Mouse (Mus musculus) CH12.LX (cell line): ENCODE results near the gene Metap2. TPM values are rescaled to one million over a fixed set of nuclear protein-coding genes. Genes with fewer than 3 reads are reported as not detected.
"Not testable (repeated sequence)": the region's sequence is repeated elsewhere in the genome, so short reads cannot be mapped to it uniquely, and the experiment has no call there.

Source experiments
- DNase-seq: peaks from one replicate; pipeline ENCODE4 v3.0.0-alpha.2; 2013; ENCODE audit errors: extremely low read depth
- H3K27ac ChIP-seq: 2 replicates; pipeline ENCODE4 v1.5.1; 2012; ENCODE audit warnings: low read depth, mild to moderate bottlenecking, control low read depth, moderate library complexity; ENCODE audit not compliant: insufficient read depth
- H3K27me3 ChIP-seq: replicated peaks from 2 replicates; pipeline ENCODE3; 2012; ENCODE audit warnings: inconsistent platforms
- H3K36me3 ChIP-seq, 2 experiments: replicated peaks in 1 of 2; 2 replicates each; pipeline versions ENCODE3 to v1.6.1; 2012; ENCODE audit warnings: inconsistent platforms in 1 of 2, low read length in 1 of 2, mild to moderate bottlenecking in 1 of 2, mixed read lengths in 1 of 2, moderate library complexity in 1 of 2; ENCODE audit not compliant: control insufficient read depth in 1 of 2, insufficient read depth in 1 of 2
- H3K4me1 ChIP-seq, 2 experiments: 2 replicates each; pipeline ENCODE4 v1.6.1; 2012; ENCODE audit warnings: inconsistent platforms in 1 of 2, moderate library complexity in 1 of 2; ENCODE audit not compliant: insufficient read depth in 2 of 2, control insufficient read depth in 1 of 2
- H3K4me2 ChIP-seq: 2 replicates; pipeline ENCODE4 v1.6.1; 2012; ENCODE audit warnings: low read depth, mild to moderate bottlenecking, control low read depth; ENCODE audit not compliant: poor library complexity, insufficient read depth, severe bottlenecking
- H3K4me3 ChIP-seq, 3 experiments: fragments of 150-350 bp in 1 of 3; sonication (generic) in 1 of 3; replicated peaks in 1 of 3; 2 replicates each; pipeline versions ENCODE3 to v1.5.1; 2011 to 2012; ENCODE audit warnings: low read depth in 2 of 3, low read length in 2 of 3, mild to moderate bottlenecking in 2 of 3, moderate library complexity in 2 of 3, control low read depth in 1 of 3, improper control_type of control experiment in 1 of 3, inconsistent platforms in 1 of 3, mixed read lengths in 1 of 3; ENCODE audit not compliant: poor library complexity in 1 of 3
- H3K79me2 ChIP-seq: replicated peaks from 2 replicates; pipeline ENCODE4 v1.6.1; 2012; ENCODE audit warnings: mild to moderate bottlenecking, moderate library complexity; ENCODE audit not compliant: control insufficient read depth, poor library complexity, insufficient read depth, severe bottlenecking; ENCODE audit errors: extremely low read depth
- H3K9ac ChIP-seq: 2 replicates; pipeline ENCODE4 v1.6.1; 2012; ENCODE audit warnings: low read depth, mild to moderate bottlenecking, control low read depth, moderate library complexity; ENCODE audit not compliant: insufficient read depth
- H3K9me3 ChIP-seq: replicated peaks from 2 replicates; pipeline ENCODE3; 2012; ENCODE audit warnings: low read length, inconsistent platforms, mixed read lengths
- CTCF ChIP-seq, 2 experiments: IDR thresholded peaks in 1 of 2; conservative IDR thresholded peaks in 1 of 2; 2 replicates each; pipeline ENCODE4 v1.5.1; 2011 to 2012; ENCODE audit warnings: low read depth in 2 of 2, low read length in 2 of 2, improper control_type of control experiment in 1 of 2, inconsistent platforms in 1 of 2, mild to moderate bottlenecking in 1 of 2, moderate library complexity in 1 of 2
- E2F4 ChIP-seq: IDR thresholded peaks from 2 replicates; pipeline ENCODE4 v1.6.1; 2011; ENCODE audit warnings: low read depth, low read length, improper control_type of control experiment; ENCODE audit not compliant: insufficient replicate concordance
- ELF1 ChIP-seq: IDR thresholded peaks from 2 replicates; pipeline ENCODE4 v1.6.1; 2014; ENCODE audit warnings: low read depth, mild to moderate bottlenecking, inconsistent platforms, low read length, improper control_type of control experiment
- ETS1 ChIP-seq: conservative IDR thresholded peaks from 2 replicates; pipeline ENCODE4 v1.6.1; 2012; ENCODE audit warnings: low read depth, mild to moderate bottlenecking, inconsistent platforms, low read length, improper control_type of control experiment, moderate library complexity
- GABPA ChIP-seq: IDR thresholded peaks from 2 replicates; pipeline ENCODE4 v1.6.1; 2012; ENCODE audit warnings: low read depth, low read length, improper control_type of control experiment, inconsistent platforms; ENCODE audit not compliant: insufficient replicate concordance
- HCFC1 ChIP-seq: IDR thresholded peaks from 2 replicates; pipeline ENCODE4 v1.6.1; 2012; ENCODE audit warnings: low read depth, mild to moderate bottlenecking, inconsistent platforms, low read length, improper control_type of control experiment
- JUND ChIP-seq: conservative IDR thresholded peaks from 2 replicates; pipeline ENCODE4 v1.6.1; 2011; ENCODE audit warnings: low read depth, low read length, improper control_type of control experiment
- MAFK ChIP-seq: IDR thresholded peaks from 2 replicates; pipeline ENCODE4 v1.6.1; 2011; ENCODE audit warnings: low read length, improper control_type of control experiment; ENCODE audit not compliant: insufficient replicate concordance
- MAX ChIP-seq: IDR thresholded peaks from 2 replicates; pipeline ENCODE4 v1.6.1; 2011; ENCODE audit warnings: low read length, improper control_type of control experiment
- MEF2A ChIP-seq: IDR thresholded peaks from 2 replicates; pipeline ENCODE4 v1.6.1; 2014; ENCODE audit warnings: low read depth, mild to moderate bottlenecking, inconsistent platforms, low read length, improper control_type of control experiment, borderline replicate concordance
- MXI1 ChIP-seq: IDR thresholded peaks from 2 replicates; pipeline ENCODE4 v1.6.1; 2011; ENCODE audit warnings: mild to moderate bottlenecking, low read depth, low read length, improper control_type of control experiment
- NRF1 ChIP-seq: IDR thresholded peaks from 2 replicates; pipeline ENCODE4 v1.6.1; 2014; ENCODE audit warnings: low read depth, mild to moderate bottlenecking, inconsistent platforms, low read length, improper control_type of control experiment, moderate library complexity
- PAX5 ChIP-seq: IDR thresholded peaks from 2 replicates; pipeline ENCODE4 v1.6.1; 2012; ENCODE audit warnings: low read length, inconsistent platforms, mixed read lengths
- POLR2AphosphoS2 ChIP-seq: IDR thresholded peaks from 2 replicates; pipeline ENCODE4 v1.6.1; 2011; ENCODE audit warnings: low read depth, low read length, improper control_type of control experiment
- RAD21 ChIP-seq: IDR thresholded peaks from 2 replicates; pipeline ENCODE4 v1.6.1; 2011; ENCODE audit warnings: low read depth, mild to moderate bottlenecking, low read length, improper control_type of control experiment, moderate library complexity
- RCOR1 ChIP-seq: conservative IDR thresholded peaks from 2 replicates; pipeline ENCODE4 v1.6.1; 2012; ENCODE audit warnings: low read depth, mild to moderate bottlenecking, inconsistent platforms, low read length, improper control_type of control experiment
- SIN3A ChIP-seq: IDR thresholded peaks from 2 replicates; pipeline ENCODE4 v1.6.1; 2012; ENCODE audit warnings: low read length, improper control_type of control experiment, inconsistent platforms
- SMC3 ChIP-seq: IDR thresholded peaks from 2 replicates; pipeline ENCODE4 v1.6.1; 2011; ENCODE audit warnings: low read depth, low read length, improper control_type of control experiment
- TCF12 ChIP-seq: IDR thresholded peaks from 2 replicates; pipeline ENCODE4 v1.6.1; 2014; ENCODE audit warnings: low read depth, mild to moderate bottlenecking, inconsistent platforms, low read length, improper control_type of control experiment
- UBTF ChIP-seq: IDR thresholded peaks from 2 replicates; pipeline ENCODE4 v1.6.1; 2012; ENCODE audit warnings: low read depth, mild to moderate bottlenecking, inconsistent platforms, low read length, improper control_type of control experiment, moderate library complexity
- USF2 ChIP-seq: conservative IDR thresholded peaks from 2 replicates; pipeline ENCODE4 v1.6.1; 2011; ENCODE audit warnings: low read depth, low read length, improper control_type of control experiment
- ZNF384 ChIP-seq: IDR thresholded peaks from 2 replicates; pipeline ENCODE4 v1.6.1; 2012; ENCODE audit warnings: low read depth, low read length, improper control_type of control experiment, inconsistent platforms
- dilution Hi-C: fragments of 300-500 bp; cut with MboI; formaldehyde crosslinking; loops from 2 replicates; pipeline ENCODE4 v1.14.3; 2020; ENCODE audit warnings: low sequenced_read_pairs; ENCODE audit not compliant: extremely low pct_unique_long_range_greater_than_20kb, extremely low pct_ligation_motif_present
- in situ Hi-C: fragments of 300-500 bp; cut with MboI; formaldehyde crosslinking; loops from 3 replicates; pipeline ENCODE4 v1.14.3; 2019; ENCODE audit warnings: low sequenced_read_pairs, low pct_ligation_motif_present, low pct_unique_long_range_greater_than_20kb, mixed read lengths
- polyA plus RNA-seq: library from polyadenylated mRNA; unstranded; fragments of >175 nt; gene quantifications from 2 replicates; pipeline ENCODE4 v1.2.1, GENCODE M21; 2012; ENCODE audit warnings: low read depth; ENCODE audit not compliant: insufficient read length
- total RNA-seq, 2 experiments: library from RNA; depleted of rRNA; stranded (reverse); fragments of 300-350 nt in 1 of 2; fragments of >200 nt in 1 of 2; gene quantifications; 2 replicates each; pipeline ENCODE4 v1.2.3; 2012 to 2014

Metap2 gene
- total and polyA plus RNA-seq, 3 experiments = 183 to 710 (median 211) TPM

- Histone ChIP-seq H3K9ac (no peak overlapping the region), H3K27ac (no peak overlapping the region), H3K36me3 (no peaks in the 10 kb centered on the region), H3K79me2 (no peaks in the 10 kb centered on the region), H3K9me3 (peaks cover 3% of the 10 kb centered on the region), H3K4me1 (peaks cover 0 to 4% of the 10 kb centered on the region in 2 experiments; a peak in 2 of 4 replicates), H3K4me2 (no peak overlapping the region), H3K4me3 (no peak overlapping the region), H3K27me3 (no peaks in the 10 kb centered on the region)
- dilution Hi-C loops = no loop called here
- TF ChIP-seq SMC3 = no peak
- no peak for TF ChIP-seq SIN3A
- TF ChIP-seq TCF12 = no peak
- TF ChIP-seq E2F4 = no peak
- no peak for TF ChIP-seq POLR2AphosphoS2
- TF ChIP-seq MXI1 = no peak
- TF ChIP-seq ZNF384 = no peak
- TF ChIP-seq RCOR1 = no peak
- TF ChIP-seq USF2 = no peak
- no peak for TF ChIP-seq UBTF
- TF ChIP-seq GABPA = no peak
- TF ChIP-seq MAX = no peak
- no peak for TF ChIP-seq ELF1
- TF ChIP-seq JUND = no peak
- TF ChIP-seq ETS1 = no peak
- no peak for TF ChIP-seq NRF1
- no peak for TF ChIP-seq PAX5
- TF ChIP-seq HCFC1 = no peak
- no peak for TF ChIP-seq MAFK
- TF ChIP-seq MEF2A = no peak
- in situ Hi-C loops = loop anchor here (5.0 to 25.0 kb wide), 2 partner anchors 218 to 748 kb away; no protein-coding TSS in a partner anchor
- DNase-seq = no peak
These were observed 86.2 kb downstream of the Metap2 start for GRCm38 (mm10) chr10:93810590-93811185.

GRCm38 (mm10) chr10:93809438-93809837 is 87.5 kb downstream of the Metap2 start:
- H3K9me3 ChIP-seq, H3K9ac ChIP-seq, H3K4me1 ChIP-seq, H3K4me2 ChIP-seq: not testable (repeated sequence)
- in situ Hi-C loops = loop anchor here (25.0 kb wide), 1 partner anchor 747 kb away; no protein-coding TSS in a partner anchor
- peak in 1 of 2 experiments; percentile 63; a peak in 2 of 4 replicates for TF ChIP-seq CTCF (conservative IDR thresholded peaks at IDR 0.05 in 1 of 2, IDR thresholded peaks at IDR 0.05 in 1 of 2; ENCODE audit: low read depth in 2 of 2, low read length in 2 of 2)
- peak; percentile 8 for TF ChIP-seq RAD21
- peak; percentile 85 for TF ChIP-seq ZNF384
- TF ChIP-seq SMC3 = peak; percentile 18; the same call in 1 of the 2 replicates
- TF ChIP-seq, all 38 proteins: peak for 4; not testable (repeated sequence) for 34
- H3K27me3 ChIP-seq, H3K27ac ChIP-seq, H3K79me2 ChIP-seq, H3K4me3 ChIP-seq, dilution Hi-C loops, DNase-seq, H3K36me3 ChIP-seq: not testable (repeated sequence)

Other genes starting within 250 kb of the Metap2 start
- 17.8 and 28.2 TPM in 2 replicates for gene Usp44, start 65.5 kb downstream of the Metap2 start, total RNA-seq (2012; rRNA removed)
- 4.6 and 4.9 TPM in 2 replicates for gene Usp44, start 65.5 kb downstream of the Metap2 start, total RNA-seq (2014; rRNA removed)
- 2.7 and 2.9 TPM in 2 replicates for gene Usp44, start 65.5 kb downstream of the Metap2 start, polyA plus RNA-seq
- gene Vezt, start 138.7 kb upstream of the Metap2 start, total RNA-seq (2012; rRNA removed) = 18.0 and 18.8 TPM in 2 replicates
- 17.2 and 18.4 TPM in 2 replicates for gene Vezt, start 138.7 kb upstream of the Metap2 start, total RNA-seq (2014; rRNA removed)
- gene Vezt, start 138.7 kb upstream of the Metap2 start, polyA plus RNA-seq = 21.2 and 26.5 TPM in 2 replicates
- gene Fgd6, start 138.9 kb upstream of the Metap2 start, total RNA-seq (2012; rRNA removed) = 5.0 and 7.2 TPM in 2 replicates
- gene Fgd6, start 138.9 kb upstream of the Metap2 start, total RNA-seq (2014; rRNA removed) = 3.0 and 3.3 TPM in 2 replicates
- 4.7 and 5.0 TPM in 2 replicates for gene Fgd6, start 138.9 kb upstream of the Metap2 start, polyA plus RNA-seq